Mouse (Mus musculus): ENCODE measurements around the gene Mettl1.

DNA sequence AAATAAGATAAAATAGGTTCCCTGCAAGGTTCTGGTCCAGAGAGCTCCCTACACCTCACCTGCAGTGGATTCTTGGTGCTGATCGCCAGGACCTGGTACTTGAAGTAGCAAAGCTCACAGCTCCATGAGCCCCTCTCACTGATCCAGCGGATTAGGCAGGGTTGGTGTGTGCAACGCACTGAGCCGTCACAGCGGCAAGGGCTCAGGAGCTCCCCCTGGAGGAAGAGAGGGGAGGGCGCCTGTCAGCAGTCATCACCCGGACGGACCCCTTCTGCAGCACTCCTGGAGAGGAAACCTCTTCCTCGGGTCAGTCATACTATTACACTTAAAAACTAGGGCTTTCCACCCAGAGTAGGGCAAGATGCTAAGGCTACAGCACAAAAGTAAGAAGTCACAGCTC is 16.9 kb downstream of the Mettl1 start:
- no peak for TF ChIP-seq POLR2A (IDR thresholded peaks at IDR 0.05; ENCODE audit: insufficient read depth, low read length)
- TF ChIP-seq CTCF (IDR thresholded peaks at IDR 0.05; ENCODE audit: low read depth, low read length), result peak; percentile 97
